Mouse (Mus musculus): ENCODE results near the gene Mex3d.
"Not testable (repeated sequence)": the region's sequence is repeated elsewhere in the genome, so short reads cannot be mapped to it uniquely, and the experiment has no call there.

Mex3d gene

GRCm38 (mm10) chr10:80351896-80352295 lies 35.6 kb downstream of the Mex3d start:
- DNase-seq = peak; percentile 74

- peak; percentile 88 for DNase-seq
Measured at GRCm38 (mm10) chr10:80350292-80350691, 37.2 kb downstream of the Mex3d start.

GRCm38 (mm10) chr10:80348981-80349380 lies 38.5 kb downstream of the Mex3d start:
- peak; percentile 23 for DNase-seq

- peak; percentile 60 for DNase-seq
Measured at GRCm38 (mm10) chr10:80348244-80348781, 39.1 kb downstream of the Mex3d start, which contains the start of gene Adamtsl5. TSS of gene Adamtsl5 (minus strand) at chr10:80348412.

- DNase-seq = no peak
Measured at GRCm38 (mm10) chr10:80347514-80347967, 39.9 kb downstream of the Mex3d start.

- not testable (repeated sequence) for DNase-seq
Measured at GRCm38 (mm10) chr10:80345929-80346328, 41.5 kb downstream of the Mex3d start.

GRCm38 (mm10) chr10:80345122-80345521 lies 42.3 kb downstream of the Mex3d start:
- DNase-seq = peak; percentile 29

- no peak for DNase-seq
Measured at GRCm38 (mm10) chr10:80344131-80344661, 43.3 kb downstream of the Mex3d start.

- DNase-seq = no peak
Measured at GRCm38 (mm10) chr10:80343425-80343895, 44.0 kb downstream of the Mex3d start.

GRCm38 (mm10) chr10:80342749-80343424 lies 44.6 kb downstream of the Mex3d start:
- DNase-seq = peak; percentile 77

- no peak for DNase-seq
Measured at GRCm38 (mm10) chr10:80342305-80342748, 45.1 kb downstream of the Mex3d start.

- DNase-seq = no peak
Measured at GRCm38 (mm10) chr10:80341491-80342304, 45.8 kb downstream of the Mex3d start.

GRCm38 (mm10) chr10:80341026-80341425 lies 46.4 kb downstream of the Mex3d start:
- DNase-seq = no peak

GRCm38 (mm10) chr10:80339941-80340750 lies 47.3 kb downstream of the Mex3d start:
- DNase-seq = peak; percentile 84

GRCm38 (mm10) chr10:80336263-80336662 lies 51.2 kb downstream of the Mex3d start:
- no peak for DNase-seq

- DNase-seq = no peak
Measured at GRCm38 (mm10) chr10:80332525-80332989, 54.9 kb downstream of the Mex3d start.

- DNase-seq = peak; percentile 30
Measured at GRCm38 (mm10) chr10:80331636-80332524, 55.6 kb downstream of the Mex3d start.

- no peak for DNase-seq
Measured at GRCm38 (mm10) chr10:80330888-80331287, 56.6 kb downstream of the Mex3d start.

Data from kidney, postnatal 14 days (tissue).